Mouse (Mus musculus): ENCODE results near the gene Rfx7. TPM values are rescaled to one million over a fixed set of nuclear protein-coding genes. Genes with fewer than 3 reads are reported as not detected.

The Rfx7 gene
- polyA plus RNA-seq, 1 experiment from 2014 or later = 17.9 TPM

DNA sequence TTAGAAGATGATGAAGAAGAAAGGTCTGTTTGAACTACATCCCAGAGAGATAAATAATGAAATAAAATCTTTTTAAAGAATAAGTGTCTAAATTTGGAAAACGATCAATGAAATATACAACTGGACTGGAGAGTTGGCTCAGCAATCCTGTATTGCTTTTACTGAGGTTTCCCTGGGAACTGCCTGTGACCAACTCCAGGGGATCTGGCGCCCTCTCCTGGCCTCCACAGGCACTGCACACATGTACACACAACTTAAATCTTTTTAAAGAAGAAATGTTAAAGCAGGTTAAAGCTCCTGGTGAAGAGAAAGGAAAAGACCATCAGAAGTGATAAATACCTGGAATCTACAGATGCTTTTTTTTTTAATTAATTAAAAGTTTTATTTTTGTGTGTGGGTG lies 140.3 kb downstream of the Rfx7 start:
- H3K27ac ChIP-seq (ENCODE audit: low read depth, low read length) = no peak overlapping the region
- no peaks in the 10 kb centered on the region for H3K9me3 ChIP-seq (replicated peaks; ENCODE audit: control insufficient read depth, low read length)
- H3K4me2 ChIP-seq (ENCODE audit: low read length) = no peak overlapping the region
- 36% methylated on average over 2 of the region's 2 CpGs for WGBS
- no peak overlapping the region for H3K4me3 ChIP-seq (ENCODE audit: low read depth, low read length)
- no peak overlapping the region for H3K9ac ChIP-seq (ENCODE audit: low read length)
- DNase-seq (ENCODE audit: low spot score) (peak; percentile 88), ATAC-seq (0 out of 2 replicates have a peak, but pooled peaks have one; percentile 55)
- no peaks in the 10 kb centered on the region for H3K27me3 ChIP-seq (replicated peaks; ENCODE audit: control insufficient read depth, insufficient read depth, low read length)
- no peaks in the 10 kb centered on the region for H3K4me1 ChIP-seq (ENCODE audit: control insufficient read depth, insufficient read depth, low read length)
- peaks cover 81% of the 10 kb centered on the region for H3K36me3 ChIP-seq (ENCODE audit: control insufficient read depth, insufficient read depth, low read length)

Small RNA genes within 50 kb of the gene (microRNA-seq; reads per million reads assigned to microRNA genes)
- not detected for gene Gm28010

Other genes starting within 250 kb of the Rfx7 start
- gene Mns1, start 94.2 kb upstream of the Rfx7 start, polyA plus RNA-seq (2014; fragmentation: Nextera tagmentation; extraction: Ambion mirVana) = 15.1 and 15.5 TPM in 2 replicates
- gene Tex9, start 40.0 kb upstream of the Rfx7 start, polyA plus RNA-seq (2014; fragmentation: Nextera tagmentation; extraction: Ambion mirVana) = 35.3 and 40.3 TPM in 2 replicates
- 437 and 459 TPM in 2 replicates for gene Nedd4, start 130.1 kb downstream of the Rfx7 start, polyA plus RNA-seq (2014; fragmentation: Nextera tagmentation; extraction: Ambion mirVana)